Mouse (Mus musculus) kidney, postnatal 4 days (tissue): ENCODE results near the gene Syne1.

Source experiments
- DNase-seq, 2 experiments: peaks; one replicate each; pipeline ENCODE4 v3.0.0; 2021; ENCODE audit warnings: mixed read lengths in 2 of 2

Syne1 gene

DNA sequence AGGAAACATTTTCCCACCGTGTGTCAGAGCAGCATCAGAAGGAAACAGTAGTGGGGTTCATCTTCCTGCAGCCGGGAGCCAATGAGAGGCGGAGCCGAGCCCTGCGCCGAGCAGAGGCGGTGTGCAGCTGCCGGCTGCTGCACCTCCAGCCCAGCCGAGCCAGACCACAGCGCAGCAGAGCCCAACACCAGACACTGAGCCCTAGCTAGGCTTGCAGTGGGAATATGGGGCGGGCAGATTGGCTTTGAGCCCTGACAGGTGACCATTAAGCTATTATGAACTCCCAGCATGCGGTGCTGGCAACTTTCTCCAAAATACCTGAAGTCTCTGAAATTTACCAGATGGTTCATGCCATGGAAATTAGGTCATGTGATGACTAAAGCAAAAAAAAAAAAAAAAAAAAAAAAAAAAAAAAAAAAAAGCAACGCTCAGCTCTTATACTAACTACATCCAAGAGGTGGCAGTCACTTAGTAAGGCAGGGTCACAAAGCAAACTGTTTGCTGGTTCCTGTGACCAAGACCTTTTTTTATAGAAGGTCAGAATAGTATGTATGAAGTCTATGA lies 356.5 kb downstream of the Syne1 start:
- DNase-seq: peak; percentile 78 to 88

DNA sequence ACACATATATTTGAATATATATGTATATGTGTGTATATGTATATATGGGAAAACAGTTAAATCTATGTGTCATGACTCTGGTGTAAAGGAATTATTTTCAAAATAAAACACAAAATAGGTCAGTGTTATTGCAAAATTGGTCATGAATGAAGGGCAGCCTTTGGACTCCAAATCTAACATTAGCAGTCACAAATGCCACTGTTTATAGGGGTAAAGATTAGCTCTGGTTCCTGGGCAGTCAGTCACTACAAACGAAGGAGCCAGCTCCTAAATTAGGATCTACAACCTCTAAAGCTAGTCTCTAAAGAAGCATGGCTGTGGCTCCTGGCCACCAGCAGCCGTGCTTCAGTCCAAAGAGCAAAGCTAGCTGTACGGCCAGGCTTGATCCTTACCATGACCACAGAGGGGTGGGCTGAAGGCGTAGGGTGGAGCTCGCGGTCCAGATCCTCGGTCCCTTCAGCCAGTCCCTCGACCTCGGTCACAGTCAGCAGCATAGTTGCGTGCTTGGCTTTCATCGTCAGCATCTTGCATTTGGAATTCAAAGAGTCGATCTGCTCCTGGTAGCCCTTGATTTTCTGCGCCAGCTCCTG lies 357.1 kb downstream of the Syne1 start:
- DNase-seq: no peak

DNA sequence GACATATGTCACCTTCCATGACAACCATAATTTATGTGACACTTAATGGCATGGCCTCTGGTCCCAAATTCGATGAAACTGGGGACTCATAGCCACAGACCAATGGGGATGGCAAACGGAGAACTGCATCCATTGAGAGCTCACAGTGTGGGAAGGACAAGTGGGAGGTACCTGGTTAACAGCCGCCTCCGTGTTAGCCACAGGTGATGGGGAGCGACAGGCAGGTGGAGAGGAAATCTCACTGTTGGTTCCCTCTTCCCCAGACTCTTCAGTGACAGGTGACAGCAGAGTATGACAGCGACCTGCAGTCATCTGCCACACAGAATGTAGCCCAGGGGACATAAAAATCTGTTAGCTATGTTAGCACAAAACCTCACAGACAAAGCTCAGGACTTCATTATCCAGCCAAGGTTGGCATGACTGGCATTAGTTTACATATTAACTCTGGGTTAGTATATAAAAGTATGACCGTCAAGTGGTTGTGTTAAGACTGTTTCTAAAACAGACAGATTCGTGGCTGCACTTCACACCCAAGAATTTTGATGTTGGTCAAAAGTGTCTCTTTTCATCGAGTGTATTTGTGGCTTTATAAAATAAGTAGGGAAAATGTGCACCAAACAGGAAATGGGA lies 358.3 kb downstream of the Syne1 start:
- DNase-seq: peak in 1 of 2 experiments; percentile 24

DNA sequence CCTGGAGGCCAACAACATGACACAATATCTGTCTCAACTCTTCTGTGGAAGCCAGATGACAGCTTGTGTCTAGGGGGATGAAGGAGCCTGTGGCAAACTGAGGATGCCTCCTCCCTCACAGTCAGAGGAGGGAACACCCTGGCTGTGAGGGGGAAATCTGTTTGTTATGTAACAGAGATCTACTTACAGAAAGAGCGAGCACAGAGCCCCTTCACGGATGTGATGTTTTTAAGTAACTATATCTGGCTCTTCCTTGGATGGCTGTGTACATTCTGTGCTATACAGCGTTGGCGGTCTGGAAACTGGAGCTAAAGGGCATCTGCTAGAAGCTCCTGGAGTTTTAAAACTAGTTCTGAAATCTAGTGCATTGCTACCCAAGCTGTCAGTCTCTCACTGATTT lies 360.5 kb downstream of the Syne1 start:
- DNase-seq: no peak

DNA sequence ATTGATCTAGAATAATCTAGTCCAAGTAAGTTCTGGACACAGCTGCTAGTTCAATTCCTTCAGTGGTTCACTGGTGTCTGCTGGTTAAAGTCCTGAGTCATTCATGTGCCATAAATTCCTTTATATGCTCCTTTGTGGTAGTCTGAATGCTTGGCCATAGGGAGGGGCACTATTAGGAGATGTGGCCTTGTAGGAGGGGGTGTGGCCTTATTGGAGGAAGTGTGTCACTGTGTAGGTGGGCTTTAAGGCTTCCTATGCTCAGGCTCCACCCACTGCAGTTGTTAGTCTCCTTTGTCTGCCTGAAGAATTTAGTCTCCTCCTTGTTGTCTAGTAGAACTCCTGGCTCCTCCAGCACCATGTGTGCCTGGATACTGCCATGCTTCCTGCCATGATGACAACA lies 362.4 kb downstream of the Syne1 start:
- DNase-seq: no peak

DNA sequence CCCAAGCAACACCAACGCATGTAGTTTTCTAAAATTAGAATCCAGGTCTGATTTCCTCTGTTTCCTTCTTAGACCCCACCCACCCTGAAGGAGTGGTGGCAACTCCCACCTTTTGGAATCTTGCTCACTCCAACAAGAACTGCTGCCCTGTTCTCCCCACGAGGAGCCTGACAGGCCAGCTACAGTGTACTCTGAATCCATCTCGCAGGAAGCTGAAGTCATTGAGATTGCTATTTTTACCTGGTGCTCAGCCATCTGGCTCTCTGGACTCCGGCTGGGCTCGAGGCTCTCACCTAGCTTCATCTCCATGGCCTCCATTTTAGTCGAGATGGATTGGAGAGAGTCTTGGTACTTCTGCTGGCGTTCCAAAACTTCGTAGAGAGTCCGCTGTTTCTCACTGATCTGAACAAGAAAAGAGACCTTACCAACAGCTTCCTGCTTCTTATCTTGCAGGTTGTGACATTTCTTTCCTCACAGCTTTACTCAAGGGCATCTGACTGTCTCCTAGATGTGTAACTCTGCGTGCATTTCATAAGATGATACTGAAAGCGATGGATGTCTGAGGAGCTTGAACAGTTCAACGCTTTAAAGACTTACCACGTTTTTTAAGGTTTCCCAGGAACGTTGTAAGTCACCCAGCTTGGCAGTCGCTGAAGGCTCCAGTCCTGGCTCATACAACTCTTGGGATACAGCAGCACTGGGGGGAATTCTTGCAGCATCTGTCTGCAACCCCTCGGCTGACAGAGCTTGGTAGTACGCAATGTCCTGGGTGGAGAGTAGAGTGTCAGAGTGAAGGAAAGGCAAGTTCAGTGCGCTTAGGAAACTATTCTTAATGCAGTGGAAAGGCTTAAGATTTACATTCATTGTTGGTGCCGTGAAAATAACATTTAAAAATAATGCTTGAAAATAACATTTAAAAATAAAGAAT lies 365.9 kb downstream of the Syne1 start:
- no peak for DNase-seq

DNA sequence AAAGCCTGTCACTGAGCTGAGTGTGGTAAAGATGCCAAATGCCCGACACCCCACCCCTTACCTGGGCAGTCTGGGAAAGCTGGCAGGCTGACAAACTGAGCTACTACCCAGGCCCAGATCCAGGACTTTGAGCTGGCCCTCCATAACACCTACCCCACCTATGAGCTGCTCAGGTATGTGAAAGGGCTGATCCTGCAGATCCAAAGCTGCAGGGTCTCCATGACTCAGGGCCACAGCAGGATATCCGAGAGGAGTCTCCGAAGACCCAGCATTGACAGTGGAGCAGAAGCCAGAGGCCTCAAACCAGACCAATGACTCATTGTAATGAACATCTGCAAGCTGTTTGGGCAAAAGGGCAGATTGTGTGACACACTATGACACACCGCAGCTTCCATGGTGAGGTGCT lies 369.5 kb downstream of the Syne1 start:
- no peak for DNase-seq

DNA sequence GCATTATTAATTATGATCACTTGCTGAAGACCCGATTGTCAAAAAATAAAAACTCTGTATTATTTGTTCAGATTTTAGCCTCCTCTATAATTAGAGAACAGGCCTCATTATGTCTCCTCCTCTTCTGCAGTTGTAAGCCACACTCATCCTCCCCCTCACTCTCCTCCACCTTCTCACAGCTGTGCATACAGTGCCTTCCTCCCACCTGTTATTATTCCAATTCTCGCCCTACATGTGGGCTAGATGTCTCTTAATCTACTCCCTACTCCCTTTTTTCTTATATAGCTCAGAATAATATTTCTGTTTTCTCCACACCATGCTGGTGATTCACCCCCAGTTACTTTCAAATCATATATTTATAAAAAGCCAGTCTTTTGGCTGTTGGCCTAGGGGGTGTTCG lies 371.4 kb downstream of the Syne1 start:
- DNase-seq: peak in 1 of 2 experiments; percentile 43

DNA sequence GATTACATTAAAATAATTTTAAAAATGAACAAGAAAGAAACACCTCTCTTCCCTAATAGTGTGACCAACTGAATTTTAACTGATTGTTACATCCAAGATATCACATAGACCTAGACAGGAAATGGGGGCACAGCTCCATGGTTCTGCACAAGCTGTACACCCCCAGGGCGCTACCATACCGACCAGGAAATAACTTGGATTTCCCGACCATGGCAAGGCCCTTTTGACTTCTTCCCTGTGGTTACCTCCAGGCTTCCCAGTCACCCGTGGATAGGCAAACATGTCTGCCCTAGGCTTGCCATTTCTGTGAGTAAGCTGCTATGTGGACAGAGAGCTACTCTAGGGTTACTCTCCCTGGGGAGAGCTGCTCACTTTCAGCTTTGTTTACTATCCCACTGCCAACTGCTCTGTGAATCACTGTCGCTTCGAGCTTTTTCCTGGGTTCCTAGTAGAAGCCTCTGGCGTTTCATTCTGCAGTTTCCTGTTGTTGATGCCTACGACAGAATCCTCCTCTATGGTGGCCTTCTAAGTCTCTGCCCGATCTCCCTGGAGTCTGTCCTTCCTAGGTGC lies 373.8 kb downstream of the Syne1 start:
- DNase-seq: no peak

DNA sequence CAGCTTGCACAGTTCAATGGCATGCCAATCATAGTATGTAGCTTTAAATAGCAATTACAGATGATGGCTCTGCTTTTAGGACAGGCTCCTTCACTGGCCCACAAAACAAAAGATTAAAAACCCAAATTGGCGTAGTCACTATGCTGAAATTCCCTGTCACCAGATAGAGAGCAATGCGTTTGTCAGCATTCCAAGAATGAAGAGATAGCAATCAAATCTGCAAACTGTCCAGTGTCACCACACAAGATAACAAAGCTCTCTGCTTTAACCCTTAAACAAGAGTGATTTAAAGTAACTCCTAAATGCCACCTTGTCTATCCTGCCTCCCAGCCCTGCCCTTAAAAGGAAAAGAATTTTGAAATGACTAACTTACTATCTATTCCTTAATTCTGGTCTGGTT lies 374.9 kb downstream of the Syne1 start:
- DNase-seq: no peak

DNA sequence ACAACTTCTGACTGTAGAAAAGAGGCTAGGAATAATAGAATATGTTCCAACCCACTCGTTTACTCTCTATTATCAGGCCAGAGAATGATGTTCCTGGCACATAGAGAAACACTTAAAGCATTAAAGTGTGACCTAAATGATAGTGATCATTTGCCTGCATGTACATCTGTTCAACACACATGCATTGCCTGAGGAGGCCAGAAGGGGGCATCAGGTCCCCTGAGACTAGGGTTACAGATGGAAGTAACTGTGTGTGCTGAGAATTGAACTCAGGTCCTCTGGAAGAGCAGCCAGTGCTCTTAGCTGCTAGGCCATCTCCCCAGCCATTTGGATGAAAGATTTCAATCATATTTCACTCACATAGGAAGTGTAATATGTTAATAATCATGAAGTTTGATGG lies 380.9 kb downstream of the Syne1 start:
- DNase-seq: no peak

DNA sequence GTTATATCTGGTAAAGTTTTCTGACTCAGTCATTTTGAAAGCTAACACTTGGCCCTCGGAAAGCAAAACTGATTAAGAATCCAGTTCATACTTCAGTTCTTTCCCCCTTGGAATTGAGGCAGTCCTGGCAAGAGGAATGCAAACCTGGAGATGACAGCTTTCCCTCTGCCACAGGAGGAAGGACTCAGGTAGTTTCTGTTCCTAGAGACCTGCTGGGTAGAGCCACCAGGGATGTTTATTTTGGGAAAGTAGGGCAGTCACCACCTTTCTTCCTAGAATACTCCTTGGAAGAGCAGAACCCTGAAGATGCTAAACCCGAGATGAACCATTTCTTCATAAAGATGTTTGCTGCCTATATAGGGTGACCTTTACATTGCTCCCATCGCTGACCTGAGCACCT lies 383.8 kb downstream of the Syne1 start:
- DNase-seq: no peak

DNA sequence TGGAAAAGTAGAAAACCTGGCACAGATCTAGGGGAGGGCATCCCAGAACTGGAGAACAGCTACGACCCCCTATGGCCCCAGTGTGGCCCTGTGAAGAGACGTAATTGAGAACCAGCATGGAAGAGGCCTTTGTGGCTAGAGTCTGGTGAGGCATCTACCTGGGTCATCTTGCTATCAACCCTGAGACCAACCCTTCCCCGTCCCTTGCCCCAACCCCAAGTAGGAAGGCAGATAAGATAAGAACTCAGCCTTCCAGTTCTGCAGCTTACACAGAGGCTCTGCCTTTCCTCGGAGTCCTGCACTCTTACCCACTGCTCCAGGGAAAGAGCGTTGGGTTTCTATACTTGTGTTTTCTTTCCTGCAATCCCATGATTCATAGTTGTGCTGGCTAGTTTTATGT lies 385.8 kb downstream of the Syne1 start:
- DNase-seq: no peak

DNA sequence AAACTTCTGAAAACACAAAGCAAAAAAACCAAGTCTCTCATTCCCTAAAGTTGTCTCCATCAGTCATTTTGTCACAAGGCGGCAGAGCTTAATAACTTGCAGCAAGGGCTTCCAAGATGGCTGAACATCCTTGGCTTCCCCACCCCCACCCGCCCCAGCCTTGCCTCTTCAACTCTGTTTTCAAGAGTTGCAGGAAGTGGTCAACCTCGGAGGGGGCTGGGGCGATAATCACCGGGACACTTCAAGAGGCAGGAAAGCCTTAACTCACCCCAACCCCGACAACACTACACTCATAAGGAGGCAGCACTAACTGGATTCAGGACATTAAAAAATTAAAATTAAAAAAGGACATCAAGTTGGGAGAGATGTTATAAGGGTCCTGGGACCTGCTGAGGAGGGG lies 387.5 kb downstream of the Syne1 start:
- no peak for DNase-seq

DNA sequence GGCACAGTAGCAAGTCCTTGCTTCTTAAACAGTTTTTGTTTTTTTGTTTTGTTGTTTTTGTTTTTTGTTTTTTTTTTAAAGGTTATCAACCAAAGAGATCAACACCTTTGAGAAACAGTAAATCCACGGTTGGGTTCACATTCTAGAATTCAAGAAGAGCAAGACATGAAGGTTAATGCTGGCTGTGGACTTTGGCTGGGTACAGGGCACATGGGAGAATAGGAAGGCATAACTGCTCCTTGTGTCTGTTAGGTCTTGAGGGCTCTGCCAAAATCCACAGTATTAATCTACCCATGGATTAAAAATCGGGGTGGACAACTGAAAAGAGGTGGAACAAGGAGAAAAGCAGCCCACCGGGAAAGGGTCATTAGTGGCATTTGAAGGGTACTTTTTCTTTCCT lies 388.0 kb downstream of the Syne1 start:
- no peak for DNase-seq

DNA sequence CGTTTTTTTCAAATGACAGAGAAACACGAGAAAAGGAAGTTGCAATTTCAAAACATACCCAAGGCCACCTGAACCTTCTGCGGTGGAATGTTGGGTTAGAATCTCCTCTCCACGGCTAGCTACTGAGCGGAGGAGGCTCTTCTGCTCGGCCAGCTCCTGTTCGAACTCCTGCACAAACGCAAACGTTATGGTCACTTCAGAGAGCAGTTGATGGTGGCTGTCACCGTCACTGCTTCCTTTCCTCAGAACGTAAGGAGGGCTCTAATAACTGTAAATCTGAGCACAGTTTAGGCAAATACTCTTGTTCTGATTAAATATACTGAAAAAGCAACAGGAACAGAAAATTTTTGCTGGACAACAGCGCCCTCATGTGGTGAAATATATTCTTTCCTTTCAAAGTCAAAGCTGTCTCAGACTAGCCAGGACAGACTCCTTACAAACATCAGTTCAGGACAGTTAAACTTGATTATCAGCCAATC lies 389.8 kb downstream of the Syne1 start:
- DNase-seq: peak; percentile 66 to 74

DNA sequence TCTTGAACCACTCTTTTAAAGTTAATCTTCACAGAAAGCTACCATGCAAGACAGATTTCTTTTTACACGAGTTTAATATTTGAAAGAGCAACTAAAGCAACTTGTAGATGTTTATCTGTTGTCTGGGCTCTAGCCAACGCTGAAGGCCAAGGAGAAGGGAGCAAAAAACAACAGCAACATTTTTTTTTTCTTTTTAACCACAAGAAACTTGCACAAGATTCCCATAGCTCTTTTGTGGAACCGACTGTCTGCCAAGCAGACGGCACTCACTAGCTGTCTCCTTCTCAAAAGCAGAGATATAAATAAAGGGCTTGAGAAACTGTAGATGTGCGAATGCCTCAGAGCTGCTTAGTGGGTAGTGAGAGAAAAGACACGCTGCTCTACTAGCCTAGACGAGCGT lies 391.6 kb downstream of the Syne1 start:
- DNase-seq: peak in 1 of 2 experiments; percentile 59

DNA sequence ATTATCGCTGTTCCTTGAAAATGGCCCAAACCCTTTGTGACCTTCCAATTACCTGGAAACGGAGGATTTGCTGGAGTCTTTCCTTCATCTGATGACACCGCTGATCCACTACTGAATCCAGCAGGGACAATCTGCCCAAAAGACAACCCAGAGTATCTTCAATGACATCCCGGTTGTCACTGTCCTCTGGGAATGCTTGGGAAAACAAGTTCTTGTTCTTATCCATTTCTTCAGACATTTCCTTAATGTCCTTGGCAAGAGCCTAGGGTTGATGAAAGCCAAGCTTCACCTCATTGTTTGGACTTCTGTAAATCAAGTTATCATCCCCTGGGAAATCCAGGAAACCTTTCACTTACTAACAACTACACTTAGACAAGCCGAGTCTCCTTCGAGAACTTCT lies 398.2 kb downstream of the Syne1 start:
- no peak for DNase-seq

DNA sequence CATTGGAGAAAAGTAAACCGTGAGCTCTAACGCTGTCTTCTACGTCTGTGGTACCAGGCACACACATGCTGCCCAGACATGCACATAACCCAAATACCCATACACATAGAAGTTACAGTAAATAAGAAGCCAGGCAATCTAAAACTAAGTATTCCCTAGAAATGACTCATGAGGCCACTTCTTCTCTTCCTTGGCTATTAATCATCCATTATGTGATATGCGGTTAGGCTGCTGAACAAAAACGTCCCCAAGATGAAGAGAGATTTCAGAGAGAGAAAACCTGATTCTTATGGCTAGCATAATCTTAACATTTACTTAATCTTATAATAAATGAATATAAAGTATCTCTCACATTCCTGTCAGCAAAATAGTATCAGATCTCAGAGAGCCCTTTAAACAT lies 409.8 kb downstream of the Syne1 start:
- DNase-seq: no peak

DNA sequence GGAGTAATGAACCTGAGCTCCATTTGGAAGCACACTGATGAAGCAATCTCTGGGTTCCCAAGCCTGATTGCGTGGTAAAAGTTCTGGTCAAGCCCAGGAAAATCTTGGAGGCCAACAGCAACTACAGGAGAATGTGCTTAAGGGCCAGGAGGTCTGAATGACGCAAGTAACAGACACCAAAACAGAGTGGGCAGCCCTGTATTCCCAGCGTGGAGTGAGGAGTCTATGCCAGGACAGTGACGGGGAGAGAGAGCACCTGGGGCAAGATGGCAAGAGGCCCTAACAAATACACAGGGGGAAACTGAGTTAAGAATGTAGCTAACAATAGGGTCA lies 411.4 kb downstream of the Syne1 start:
- DNase-seq: peak; percentile 34 to 47

DNA sequence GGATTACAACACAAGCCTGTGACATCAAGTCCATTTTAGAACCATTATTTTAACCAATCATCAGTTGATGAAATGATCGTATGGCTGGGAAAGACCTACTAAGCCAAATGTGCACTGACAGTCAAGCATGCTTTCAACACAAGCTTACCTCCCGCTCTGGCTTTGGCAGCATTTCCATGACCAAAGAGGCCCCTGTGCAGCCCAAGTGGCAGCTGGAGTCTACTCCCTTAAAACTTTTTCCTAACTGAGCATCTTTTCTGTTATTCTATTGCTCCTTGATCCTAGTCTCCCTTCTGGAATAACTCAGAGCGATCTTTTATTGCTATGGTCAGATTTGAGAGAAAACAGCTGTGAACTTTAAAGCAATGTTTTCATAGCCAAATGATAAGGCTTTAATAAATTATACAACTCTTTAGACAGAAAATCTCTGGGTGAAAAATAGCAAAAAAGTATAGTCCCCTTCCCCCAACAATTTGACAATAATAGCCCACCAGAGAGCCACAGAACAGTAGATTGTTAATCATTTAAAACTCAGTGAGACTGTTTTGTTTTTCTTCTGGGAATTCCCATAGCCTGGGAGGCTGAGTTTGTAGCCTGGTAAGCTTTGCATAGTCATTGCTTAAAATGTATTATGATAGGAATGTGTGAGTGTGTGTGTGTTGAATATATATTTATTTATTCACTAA lies 411.9 kb downstream of the Syne1 start:
- peak; percentile 59 to 75 for DNase-seq

DNA sequence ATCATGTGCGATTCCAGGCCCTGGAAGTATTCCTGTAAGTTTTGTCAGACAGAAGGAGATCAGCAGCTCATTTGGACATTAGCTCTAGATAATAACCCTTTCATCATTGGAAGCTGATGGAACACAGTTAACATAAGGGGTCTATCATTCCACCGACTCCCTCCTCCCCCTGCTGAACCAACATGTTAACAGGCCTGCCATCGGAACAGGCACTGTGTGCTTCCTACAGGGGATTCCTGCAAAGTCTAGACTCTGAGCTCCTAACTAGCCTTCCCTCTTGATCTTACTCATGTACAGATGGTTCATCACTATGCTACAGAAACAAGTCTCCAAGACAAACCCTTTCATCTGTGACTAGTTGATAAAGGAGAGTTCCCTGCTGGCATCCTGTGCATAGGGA lies 419.2 kb downstream of the Syne1 start:
- no peak for DNase-seq

DNA sequence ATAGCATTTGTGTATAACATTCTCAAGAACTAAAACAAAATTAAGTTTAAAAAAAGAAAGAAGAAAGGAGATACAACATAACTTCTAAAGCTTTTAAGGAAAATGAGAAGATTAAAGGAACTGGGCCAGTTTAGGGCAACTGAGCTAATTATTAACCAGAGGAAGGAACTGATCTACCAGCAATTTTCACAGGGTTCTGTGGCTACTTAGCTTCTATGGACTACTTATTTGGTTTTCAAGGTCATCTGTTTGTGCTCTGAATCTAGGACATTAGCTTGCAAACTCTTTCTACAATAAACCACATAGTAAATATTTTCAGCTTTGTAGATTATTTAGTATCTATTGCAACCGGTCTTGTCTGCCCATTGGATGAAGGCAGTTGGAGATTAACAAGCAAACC lies 420.8 kb downstream of the Syne1 start:
- DNase-seq: no peak
